Mouse (Mus musculus): ENCODE measurements at regions not wholly inside any gene's neighbourhood (a gene's known extent, or its start where the extent isn't known, plus 50 kb on each side); places are given as distances from the start of the nearest gene placed in this dataset.
A peak's percentile ranks its signal among the peaks of the same experiment; 100 is the strongest.

DNA sequence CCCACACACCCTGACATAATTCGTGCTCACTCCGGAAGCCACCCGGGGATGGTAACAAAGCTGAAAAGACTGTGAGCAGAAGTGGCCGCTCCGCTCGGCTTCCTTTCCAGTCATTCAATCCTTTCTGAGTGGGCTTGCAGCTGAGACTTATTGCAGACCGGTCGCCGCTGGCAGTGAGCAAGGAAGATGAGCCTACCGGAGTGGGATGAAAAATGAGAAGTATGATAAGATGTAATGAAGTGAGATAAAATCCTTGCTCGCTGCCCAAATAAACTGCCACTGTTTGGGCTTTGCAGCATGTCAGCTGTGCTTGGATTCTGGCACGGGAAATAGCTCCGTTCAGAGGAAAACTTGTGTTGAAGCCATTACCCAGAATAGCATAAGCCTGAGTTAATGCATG, 82.7 kb upstream of the Lingo2 start:
- peak; percentile 33 for DNase-seq (ENCODE audit: low read depth, low spot score)
